Mouse (Mus musculus): ENCODE measurements at regions not wholly inside any gene's neighbourhood (a gene's known extent, or its start where the extent isn't known, plus 50 kb on each side); places are given as distances from the start of the nearest gene placed in this dataset.
A peak's percentile ranks its signal among the peaks of the same experiment; 100 is the strongest.

DNA sequence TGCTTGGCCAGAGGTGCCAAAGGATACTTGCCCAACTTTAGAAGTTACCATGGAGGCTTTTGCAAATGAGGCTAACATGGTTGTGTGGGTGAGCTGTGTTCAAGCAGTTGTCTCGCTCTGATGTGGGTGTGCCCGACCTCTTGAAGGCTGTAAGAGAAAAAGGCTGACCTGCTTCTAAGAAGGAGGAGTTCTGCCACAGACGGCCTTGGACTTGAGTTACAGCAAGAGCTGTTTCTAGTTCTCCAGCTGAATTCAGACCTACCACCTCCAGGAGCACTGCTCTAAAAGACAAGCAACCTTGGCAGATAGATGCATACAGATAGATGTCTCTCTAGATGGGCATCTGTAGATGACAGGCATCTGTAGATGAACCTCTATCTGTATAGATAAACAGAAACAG, 202.7 kb upstream of the A230072I06Rik start:
- no peak for DNase-seq

DNA sequence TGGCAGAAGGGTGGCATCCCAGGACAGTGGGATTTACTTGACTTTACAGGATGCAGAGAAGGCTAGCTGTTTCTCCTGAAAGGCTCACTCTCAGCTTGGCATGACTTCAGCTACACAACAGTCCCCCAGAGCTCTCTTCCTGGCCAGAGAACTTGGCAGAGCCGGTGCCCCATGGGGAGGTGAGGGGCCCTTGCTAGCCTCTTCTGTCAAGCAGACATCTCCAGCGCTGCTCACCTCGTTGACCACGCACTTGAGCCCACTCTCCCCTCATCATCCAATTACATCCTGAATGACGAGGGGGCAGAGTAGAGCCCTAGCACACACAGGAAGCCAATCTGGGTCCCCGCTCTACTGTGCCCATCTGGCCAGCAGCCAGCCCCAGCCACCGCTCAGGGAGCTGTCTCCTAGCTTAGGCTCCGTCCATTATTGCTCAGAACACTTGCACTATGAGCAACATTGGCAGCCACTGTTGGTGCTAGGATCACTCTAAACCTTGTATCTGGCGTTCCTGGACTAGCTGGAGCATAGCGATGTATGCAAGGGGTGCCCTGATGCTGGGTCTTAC, 201.7 kb upstream of the A230072I06Rik start:
- no peak for DNase-seq

DNA sequence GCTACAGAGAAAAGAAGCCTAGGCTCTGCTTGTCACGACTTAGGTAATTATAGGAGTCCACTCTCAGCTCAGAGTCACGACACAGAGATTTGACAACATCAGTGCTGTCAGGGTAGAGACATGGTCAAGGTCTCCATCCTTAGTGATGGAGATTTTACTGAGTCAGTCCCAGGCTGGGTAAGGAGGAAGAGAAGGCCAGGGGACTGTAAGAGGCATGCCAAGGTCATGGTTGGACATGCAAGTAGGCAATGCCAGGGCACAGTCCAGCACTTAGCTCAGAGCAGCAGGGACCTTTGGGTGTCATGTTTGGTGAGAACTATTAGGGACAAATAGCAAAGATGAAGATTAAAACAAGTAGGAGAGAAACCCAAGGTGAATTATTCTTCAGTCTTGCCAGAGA, 200.7 kb upstream of the A230072I06Rik start:
- no peak for DNase-seq

DNA sequence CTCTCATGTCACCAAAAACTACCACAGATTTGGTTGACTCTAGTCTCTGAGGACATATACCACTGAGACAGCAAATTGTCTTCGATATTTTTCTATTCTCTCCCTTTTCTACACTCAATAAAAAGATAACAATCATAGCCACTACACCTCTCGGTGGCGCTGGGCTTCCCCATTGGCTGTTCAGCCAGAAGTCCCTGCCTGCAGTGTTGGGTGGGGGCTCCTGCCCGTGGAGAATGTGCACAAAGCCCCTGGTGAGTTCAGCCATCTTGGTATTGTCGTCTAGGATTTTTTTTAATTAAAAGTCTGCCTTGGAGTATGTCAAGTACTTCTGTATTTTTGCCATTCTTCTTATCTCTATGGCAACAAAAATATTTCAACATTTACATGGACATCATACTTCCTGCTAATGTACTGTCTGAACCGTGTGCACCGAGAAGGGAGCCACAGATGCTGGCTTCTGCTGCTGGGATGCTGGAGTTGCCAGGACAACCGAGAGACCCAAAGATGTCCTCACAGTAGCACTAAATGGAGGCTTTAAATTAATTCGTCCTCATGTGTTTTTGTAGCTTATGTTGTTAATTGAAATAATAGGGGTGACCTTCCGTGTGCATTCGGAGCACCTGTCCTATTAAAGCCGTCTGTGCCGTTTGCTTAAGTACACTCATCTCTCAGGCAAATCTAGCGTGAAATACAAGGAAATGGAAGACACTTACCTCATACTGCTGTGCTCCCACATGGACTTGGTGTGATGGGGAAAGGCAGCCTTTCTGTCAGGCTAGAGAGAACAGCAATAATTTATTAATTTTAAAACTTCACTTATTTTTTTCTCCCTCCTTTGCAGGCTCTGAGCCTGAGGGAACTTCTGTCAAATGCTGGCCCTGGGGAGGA, 199.7 kb upstream of the A230072I06Rik start:
- DNase-seq = no peak

DNA sequence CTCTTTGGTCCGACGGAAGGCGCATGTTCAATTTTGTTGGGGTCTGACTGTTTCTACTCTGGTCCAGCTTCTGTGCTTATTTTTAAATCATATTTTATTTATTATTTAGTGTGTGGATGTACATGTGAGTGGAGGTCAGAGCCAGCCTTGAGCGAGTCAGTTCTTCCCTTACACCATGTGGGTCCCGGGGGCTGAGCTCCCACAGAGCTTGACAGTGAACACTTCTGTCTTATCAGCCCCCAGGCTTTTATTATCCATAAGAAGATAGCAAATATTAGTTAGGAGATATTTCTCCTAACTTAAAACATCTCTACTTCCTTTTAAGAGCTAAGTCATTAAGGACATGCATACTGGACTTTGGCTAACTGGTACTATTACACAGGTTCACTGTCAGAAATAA, 197.1 kb upstream of the A230072I06Rik start:
- DNase-seq = no peak

DNA sequence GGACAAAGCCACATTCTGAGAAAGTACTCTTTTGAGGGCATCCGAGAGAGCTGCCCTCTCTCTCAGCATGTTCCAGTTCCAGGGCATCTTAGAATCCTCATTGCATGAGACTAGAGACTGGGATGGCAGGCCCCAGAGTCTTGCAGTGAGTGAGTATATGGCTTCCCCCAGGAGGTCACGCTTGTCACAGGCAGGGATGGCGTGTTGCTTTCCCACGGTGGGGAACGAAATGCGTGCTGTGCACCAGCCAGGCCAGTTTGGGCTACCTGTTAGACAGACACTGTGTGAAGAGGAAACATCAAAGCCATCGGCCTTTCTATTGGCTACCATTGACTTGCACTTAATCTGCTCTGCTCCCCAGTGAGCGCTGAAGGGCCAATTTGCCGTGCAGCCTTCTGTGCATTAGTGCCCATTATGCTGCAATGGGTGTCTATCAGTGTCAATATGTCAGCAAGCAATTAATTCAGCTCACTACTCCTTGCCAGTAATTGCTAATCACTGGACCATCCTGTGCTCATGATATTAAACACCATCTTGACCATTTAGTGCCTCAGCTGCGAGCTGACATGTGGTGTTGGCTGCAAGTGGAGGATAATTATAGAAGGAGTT, 191.3 kb upstream of the A230072I06Rik start:
- no peak for DNase-seq

DNA sequence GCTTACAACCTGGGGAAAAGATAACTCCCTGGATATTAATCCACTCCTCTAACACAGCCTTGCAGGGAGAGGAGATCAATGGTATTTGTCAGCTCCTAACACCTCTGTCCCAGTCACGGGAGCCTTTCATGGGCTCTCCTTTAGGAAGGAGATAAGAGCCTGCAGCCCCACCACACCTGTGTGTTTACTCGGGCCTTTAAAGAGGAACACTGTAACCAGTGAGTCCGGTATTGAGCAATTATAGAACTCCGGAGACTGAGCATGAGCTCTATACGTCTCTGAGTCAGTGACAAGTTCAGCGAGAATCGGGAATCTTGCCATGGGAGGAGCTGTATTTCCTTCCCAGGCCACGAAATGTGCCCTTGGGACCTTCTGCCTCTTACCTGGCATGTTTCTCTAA, 178.5 kb upstream of the A230072I06Rik start:
- no peak for DNase-seq

DNA sequence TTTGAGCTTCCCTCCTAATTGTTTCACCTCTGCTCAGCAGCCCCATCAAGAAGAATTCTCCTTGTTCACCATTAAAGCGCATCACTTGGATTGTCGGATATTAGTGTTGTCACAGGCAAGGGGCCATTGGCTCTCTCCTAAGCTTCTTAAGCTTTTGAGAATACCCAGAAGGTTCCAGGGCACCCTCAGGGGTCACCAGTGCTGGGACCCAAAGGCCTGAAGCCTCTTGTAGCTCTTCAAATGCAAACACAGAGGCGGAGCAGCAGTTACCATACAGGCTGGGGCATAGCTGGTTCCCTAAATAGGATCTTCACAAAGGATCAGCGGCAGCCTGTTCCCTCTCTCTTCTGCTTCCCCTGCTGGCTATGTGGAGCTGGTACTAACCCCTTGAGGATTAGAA, 175.3 kb upstream of the A230072I06Rik start:
- DNase-seq = no peak

DNA sequence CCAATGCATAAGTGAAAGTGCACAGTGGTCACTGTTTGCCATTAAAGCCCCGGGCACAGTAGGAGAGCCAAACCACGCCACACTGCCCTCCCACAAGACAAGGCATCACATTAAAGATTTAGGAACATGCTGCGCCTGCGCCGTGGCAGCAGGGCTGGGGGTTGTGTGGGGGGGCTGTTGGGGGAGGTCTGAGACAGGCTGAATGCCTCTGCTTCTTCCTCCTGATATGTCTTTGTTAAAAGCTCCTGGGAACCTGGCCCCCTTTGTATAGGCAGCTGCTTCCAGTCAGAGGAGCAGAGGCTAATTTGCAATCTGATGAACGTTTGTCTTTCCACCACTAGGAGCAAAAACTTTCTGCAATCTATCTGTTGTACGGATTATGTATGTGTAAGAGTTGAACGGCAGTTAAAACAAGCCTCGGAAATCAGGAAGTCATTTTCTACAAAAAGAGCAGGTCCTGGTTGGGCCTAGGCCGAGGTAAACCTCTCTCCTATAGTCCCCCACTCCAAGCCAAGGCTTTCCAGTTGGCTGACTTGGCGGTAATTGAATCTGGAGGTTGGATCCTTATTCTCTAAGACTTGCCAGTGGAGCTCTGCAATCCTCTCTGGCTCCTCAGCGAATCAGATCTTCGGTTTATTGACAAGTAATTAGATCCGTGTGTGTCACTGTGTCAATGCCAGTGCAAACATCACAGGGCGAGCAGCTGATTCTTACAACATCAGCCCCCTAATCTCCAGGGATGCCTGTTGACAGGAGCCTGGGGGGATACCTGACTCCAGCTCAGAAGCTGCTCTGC, 173.3 kb upstream of the A230072I06Rik start:
- no peak for DNase-seq

DNA sequence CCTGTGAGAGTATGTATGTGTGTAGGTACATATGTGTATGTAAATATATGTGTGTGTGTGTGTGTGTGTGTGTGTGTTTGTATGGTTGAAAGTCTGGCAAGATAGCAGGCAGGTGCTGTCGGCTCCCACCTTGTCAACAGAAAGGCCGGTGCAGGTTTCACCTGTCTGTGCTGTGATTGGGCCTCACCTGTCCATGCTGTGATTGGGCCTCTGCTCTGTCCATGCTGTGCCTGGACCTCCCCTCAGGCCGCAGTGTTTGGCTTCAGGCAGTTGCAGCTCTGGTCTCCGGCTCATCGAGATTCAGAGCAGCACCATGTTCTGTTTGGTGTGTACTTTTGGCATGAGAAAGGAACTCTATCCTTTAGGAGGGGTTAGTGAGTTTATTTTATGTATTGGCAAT, 170.0 kb upstream of the A230072I06Rik start:
- DNase-seq = no peak

DNA sequence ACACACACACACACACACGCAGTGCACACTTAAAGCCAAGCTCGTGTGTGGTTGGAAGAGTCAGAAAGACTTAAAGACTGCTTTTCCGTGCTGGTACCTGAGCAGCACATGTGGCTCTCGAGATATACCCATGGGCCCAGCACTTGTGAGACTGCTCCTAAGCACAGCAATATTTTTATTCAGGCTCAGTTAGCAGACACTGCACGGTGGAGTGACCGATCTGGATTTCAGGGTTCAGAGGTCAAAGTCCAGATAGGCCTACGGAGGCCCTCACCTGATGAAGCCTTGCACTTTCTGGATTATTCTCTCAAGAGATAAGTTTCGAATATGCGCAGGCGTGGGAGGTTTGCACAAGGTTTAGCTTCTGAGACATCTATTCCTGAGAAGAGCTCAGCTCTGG, 167.0 kb upstream of the A230072I06Rik start:
- no peak for DNase-seq

DNA sequence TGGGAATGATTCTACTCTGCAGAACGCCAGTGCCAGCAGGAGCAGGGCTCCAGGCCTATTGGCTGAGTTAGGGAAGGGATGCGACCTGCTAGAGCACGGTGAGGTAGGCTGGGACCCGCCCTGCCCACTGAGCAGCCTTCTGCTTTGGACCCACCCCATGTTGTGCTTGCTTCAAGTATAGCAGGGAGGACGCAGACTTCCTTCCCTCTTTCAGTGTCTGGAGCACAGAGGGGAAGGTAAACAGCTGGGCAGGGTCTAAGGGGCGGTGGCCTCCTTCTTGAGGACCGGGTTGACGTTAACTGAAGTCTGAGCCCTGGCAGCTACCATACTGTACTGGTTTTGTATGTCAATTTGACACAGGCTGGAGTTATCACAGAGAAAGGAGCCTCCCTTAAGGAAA, 165.6 kb upstream of the A230072I06Rik start:
- DNase-seq = no peak

DNA sequence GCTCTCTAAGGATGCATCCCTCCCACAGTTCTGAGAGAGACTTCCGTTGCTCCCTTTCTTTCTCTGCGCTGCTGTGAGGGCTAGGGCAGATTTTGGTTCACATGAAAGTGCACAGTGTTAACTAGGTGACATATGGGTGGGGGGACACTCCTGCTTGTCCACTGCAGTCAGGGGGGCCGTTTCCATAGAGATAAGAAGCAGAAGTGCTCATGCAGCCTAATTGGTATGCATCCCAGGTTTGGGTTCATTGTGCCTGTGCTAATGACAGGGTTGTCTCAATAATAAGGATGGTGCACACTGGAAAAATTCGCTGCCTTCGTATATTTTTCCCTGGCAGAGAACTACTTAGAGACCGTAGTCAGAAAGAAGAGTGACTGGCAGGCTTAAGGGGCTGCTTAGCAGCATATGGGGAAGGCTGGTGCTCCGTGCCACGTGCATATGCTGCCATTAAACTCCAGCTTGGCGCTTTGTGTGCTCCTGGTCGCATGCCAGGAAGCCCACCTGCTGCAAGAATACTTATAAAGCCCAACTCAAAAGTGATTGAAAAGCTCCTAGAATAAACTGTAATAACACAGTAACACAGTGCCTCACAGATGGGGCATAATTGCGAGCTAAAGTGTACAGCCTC, 152.1 kb upstream of the A230072I06Rik start:
- no peak for DNase-seq

DNA sequence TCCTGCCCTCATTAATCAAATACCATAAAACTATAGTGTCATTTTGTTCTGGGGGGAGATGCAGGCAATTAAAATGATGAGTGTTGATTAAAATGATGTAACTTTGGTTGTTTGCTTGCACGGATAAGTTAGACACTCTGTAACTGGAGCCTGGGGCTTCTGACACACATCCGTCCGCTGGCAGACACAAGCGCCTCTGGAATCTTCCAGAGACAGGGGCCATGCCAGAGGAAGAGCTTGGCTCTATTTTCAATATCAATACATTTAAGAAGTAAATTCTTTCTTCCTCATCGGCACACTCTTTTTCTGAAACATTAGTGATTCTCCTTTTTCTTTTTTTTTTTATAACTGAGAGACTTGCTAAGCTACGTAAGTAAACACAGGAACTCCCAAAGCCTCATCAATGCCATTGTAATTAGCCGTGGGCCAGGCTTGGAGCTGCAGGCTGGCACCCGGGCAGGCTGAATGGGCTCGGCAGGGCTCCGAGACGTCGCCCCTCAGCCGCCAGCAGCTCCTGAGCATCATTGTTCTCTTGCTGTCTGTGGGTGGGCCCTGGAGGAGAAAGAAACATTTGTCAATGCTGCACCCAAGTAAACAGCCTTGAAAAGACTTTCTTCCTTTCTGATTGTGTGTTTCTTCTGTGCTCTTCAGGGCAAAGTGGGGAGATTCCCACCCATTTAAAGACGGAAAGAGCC, 151.4 kb upstream of the A230072I06Rik start:
- peak; percentile 35 for DNase-seq

DNA sequence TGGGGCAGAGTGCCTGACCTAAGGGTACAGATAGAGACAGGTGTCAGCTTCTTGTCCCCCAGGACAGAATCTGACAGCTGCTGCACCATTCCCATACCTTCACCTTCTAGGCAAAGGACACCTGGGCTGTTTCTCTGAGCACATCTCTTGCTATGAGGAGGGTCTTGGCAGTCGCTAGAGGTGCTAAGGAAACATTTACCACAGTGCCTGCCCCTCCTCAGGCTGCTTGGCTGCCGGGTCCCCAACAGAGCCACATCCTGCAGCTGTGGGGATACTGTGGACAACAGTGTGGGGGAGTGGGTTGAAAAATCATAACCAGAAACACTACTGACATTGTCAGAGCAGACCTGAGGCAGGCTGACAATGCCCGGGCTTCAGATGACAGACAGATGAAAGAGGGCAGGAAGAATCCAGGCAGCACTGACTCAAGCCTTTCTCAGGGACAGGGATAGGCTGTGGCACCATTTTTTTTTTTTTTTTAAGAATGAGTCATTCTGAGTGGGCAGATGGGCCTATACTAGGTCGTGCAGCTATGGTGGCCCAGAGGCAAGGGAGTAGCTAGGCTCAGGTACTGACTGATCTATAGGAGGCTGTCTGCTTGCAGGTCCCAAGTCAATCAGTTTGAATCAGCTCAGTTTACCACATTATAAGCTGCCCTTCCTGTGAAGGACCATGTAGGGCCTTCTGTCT, 150.7 kb upstream of the A230072I06Rik start:
- DNase-seq = no peak

DNA sequence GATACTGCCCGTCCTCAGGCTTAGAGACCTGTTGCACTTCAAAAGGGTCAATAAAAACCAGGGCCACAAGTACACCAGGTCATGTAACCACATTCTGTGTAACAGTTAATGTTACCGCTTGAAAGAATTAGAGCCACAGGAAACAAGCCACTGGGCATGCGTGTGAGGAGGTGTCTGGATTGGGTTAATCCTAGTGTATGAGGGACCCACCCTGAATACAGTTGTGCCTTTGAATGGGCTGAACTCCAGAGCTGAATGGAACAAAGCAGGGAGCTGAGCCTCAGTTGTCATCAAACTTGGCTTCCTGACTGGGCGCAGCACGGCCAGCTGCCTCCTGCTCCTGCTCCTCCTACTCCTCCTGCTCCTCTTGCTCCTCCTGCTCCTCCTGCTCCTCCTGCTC, 148.0 kb upstream of the A230072I06Rik start:
- DNase-seq = no peak

DNA sequence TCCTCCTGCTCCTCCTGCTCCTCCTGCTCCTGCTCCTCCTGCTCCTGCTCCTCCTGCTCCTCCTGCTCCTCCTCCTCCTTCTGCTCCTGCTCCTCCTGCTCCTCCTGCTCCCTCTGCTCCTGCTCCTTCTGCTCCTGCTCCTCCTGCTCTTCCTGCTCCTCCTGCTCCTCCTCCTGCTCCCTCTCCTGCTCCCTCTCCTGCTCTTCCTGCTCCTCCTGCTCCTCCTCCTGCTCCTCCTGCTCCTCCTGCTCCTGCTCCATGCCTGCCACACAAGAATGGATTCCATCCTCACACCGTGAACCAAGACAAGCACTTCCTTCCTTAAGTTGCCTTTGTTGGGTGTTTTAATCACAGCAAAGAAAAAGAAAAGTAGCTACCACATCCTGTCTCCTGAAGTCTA, 144.4 kb upstream of the A230072I06Rik start:
- no peak for DNase-seq

DNA sequence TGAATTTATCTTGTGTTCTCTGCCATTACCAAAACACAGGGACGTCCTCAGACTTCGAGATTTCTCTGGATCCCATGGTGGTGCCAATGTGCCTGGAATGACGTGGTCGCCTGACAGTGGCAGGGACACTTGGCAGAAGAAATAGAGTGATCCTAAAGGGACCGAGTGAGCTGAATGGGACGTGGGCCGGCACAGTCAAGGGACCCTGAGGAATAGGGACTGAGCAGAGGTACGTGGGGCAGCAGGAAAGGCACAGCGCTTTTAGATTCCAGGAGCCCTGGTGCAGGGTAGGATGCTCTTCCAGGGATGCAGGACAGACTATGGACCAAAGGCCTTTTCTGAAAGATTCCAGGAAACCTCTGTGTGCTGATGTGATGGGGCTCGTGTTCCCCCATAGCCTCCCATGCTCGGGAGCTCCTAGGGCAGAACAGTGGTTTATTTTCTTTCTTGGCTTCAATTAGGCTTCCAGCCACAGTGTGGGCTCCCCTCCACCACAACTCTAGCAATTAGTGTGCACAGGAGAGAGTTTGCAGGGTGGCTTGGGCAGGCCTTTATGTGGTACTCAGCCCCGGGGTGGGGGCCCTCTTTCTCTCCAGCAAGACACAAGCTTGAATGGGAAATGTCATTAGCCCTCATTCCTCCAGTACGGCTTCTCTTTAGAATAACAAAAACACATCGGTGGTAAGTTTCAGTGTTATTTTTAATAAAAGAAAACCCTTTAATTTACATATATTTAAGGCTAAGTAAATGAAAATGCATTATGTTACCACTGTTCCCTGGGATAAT, 143.0 kb upstream of the A230072I06Rik start:
- DNase-seq = no peak

DNA sequence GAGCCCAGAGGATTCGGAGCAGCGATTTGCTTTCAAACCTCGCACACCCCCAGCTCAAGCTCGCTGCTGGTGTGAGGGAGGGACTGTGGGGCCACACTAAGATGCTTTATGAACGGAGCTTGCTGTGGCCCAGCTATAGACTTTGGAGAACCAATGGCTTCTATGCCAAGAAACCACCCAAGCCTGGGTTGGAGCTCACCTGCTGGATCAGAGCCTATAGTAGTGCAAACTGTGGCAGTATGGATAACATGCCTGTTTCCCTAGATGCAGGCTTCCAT, 142.5 kb upstream of the A230072I06Rik start:
- DNase-seq = no peak

DNA sequence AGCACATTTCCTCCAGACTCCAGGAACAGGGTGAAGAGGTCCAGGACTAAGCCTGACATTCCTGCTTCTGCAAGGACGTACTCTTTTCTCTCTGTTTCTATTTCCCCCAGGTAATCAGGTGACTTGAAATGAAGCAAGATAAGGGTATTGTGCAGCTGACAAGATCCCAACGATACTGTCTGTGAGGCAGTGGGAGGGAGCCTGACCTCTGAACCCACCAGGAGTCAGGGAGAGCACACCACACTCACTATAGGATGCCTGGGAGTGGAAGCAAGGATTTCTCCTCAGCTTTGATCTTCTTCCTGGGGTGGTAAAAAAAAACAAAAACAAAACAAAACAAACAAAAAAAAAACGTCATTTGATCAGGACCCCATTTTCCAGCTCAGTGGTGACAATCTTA, 141.1 kb upstream of the A230072I06Rik start:
- no peak for DNase-seq

DNA sequence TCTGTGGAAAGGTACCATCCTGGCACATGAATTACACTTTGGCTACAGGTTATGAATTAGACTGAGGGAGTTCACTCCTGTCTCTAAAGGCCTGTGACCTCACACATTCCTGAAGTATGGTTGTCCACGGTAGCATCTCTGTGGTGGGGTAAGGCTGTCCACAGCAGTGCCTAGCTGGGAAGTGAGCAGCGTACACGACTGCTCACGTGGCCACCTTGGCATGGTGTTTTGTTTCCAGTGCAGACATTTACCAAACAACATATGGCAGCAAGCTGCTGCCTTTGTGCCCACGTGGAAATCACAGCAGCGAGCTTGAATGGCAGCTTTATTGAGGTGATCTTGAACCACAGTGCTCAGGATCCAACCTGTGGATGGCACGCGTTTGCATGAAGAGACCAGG, 140.7 kb upstream of the A230072I06Rik start:
- DNase-seq = no peak

All from lung, postnatal 14 days (tissue).